Mouse (Mus musculus) thymus, adult 2 months (tissue): ENCODE measurements around the gene Akt1.

Experiments
- CTCF ChIP-seq: fragments of 200-500 bp; IDR thresholded peaks from 2 replicates; pipeline ENCODE4 v1.5.1; 2012; ENCODE audit warnings: mild to moderate bottlenecking, control low read depth, low read length, moderate library complexity, borderline replicate concordance; ENCODE audit not compliant: control insufficient read depth, poor library complexity, insufficient read depth; ENCODE audit errors: extremely low read depth
- POLR2A ChIP-seq: fragments of 200-500 bp; IDR thresholded peaks from 2 replicates; pipeline ENCODE4 v1.6.1; 2012; ENCODE audit warnings: mild to moderate bottlenecking, low read length, control low read depth, moderate library complexity; ENCODE audit not compliant: control insufficient read depth, poor library complexity, insufficient read depth; ENCODE audit errors: extremely low read depth

DNA sequence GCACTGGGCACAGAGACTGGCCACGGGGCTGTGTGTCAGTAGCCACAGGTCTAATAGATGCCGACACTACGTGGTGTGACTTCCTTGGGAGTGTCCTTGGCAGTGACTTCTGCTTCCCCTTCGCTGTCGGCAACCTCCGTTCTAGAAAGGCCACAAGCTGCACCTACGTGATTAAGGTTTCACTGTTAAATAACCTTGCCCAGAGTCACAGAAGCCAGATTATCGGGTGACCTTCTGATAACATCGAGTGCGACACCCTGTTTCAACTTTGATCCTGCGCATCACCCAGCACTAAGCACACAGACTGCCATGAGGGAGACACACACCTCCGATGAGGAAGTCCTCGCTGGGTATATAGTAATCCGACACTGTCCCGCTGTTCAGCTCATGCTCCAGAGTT lies 13.8 kb upstream of the Akt1 start:
- TF ChIP-seq CTCF = no peak
- TF ChIP-seq POLR2A = no peak
